In genomic region chr2:5258250-5258649, GRCm38 (mm10) we compare ENCODE assay signal across 27 mouse cellular contexts.
A peak's percentile ranks its signal among the peaks of the same experiment; 100 is the strongest.
DNase-seq lines count a peak whose midpoint lies in the region; ATAC-seq and TF ChIP-seq lines count a peak whose summit lies in the region.
"Had no signal": no experiment of that assay in that cellular context is flagged by ENCODE, and none has a peak within 500 bp of the region (broad histone marks: within the 10 kb centered on the region; RNA-seq: fewer than 3 reads in every experiment).

No protein-coding gene starts in this region.

- H3K27ac ChIP-seq in kidney, adult 2 months (ENCODE audit: insufficient read depth, low read depth, low read length) = peak overlapping the region; percentile 55; the same call in 1 of the 2 replicates
- H3K27ac ChIP-seq in intestine, embryonic 14.5 days (ENCODE audit: low read depth) = peak overlapping the region; percentile 40; the same call in 1 of the 2 replicates
- H3K27ac ChIP-seq in intestine, embryonic 16.5 days (ENCODE audit: low read length) = peak overlapping the region; percentile 68
- H3K27ac ChIP-seq: embryonic facial prominence, embryonic 13.5 days; embryonic facial prominence, embryonic 15.5 days; forebrain, embryonic 10.5 days; forebrain, embryonic 12.5 days had no signal

- no peak overlapping the region for H3K9ac ChIP-seq in intestine, embryonic 14.5 days (ENCODE audit: low read length)
- no peak overlapping the region for H3K9ac ChIP-seq in intestine, embryonic 16.5 days (ENCODE audit: low read depth, low read length)
- H3K9ac ChIP-seq: embryonic facial prominence, embryonic 13.5 days; embryonic facial prominence, embryonic 15.5 days; forebrain, embryonic 12.5 days had no signal

- no peaks in the 10 kb centered on the region for H3K36me3 ChIP-seq in kidney, adult 2 months (ENCODE audit: control insufficient read depth, insufficient read depth, low read length)
- no peaks in the 10 kb centered on the region for H3K36me3 ChIP-seq in intestine, embryonic 14.5 days (ENCODE audit: control insufficient read depth, insufficient read depth, low read length)
- no peaks in the 10 kb centered on the region for H3K36me3 ChIP-seq in intestine, embryonic 16.5 days (ENCODE audit: control insufficient read depth, insufficient read depth, low read length)
- H3K36me3 ChIP-seq: embryonic facial prominence, embryonic 13.5 days; embryonic facial prominence, embryonic 15.5 days; forebrain, embryonic 10.5 days; forebrain, embryonic 12.5 days; G1E had no signal

- peak; percentile 42 for DNase-seq in kidney, adult 2 months
- no peak for DNase-seq in kidney, postnatal 14 days
- DNase-seq in intestine, embryonic 14.5 days (ENCODE audit: low spot score) = peak; percentile 48
- DNase-seq in large intestine, adult 2 months (ENCODE audit: low read depth, low spot score) = peak; percentile 21
- DNase-seq in left cerebral cortex, adult 8-10 months (ENCODE audit: low spot score in 2 of 2) = no peak
- DNase-seq in thymus, postnatal 0 days (ENCODE audit: low spot score) = no peak
- DNase-seq: adrenal gland, adult 8-10 months; adrenal gland, postnatal 14 days; adrenal gland, postnatal 36 days; B cell, adult 2 months; cerebellum, adult 11-12 months; cerebellum, adult 2 months; cerebellum, adult 9-10 months; cerebellum, postnatal 10 days; cerebellum, postnatal 25 days had no signal

- no peak overlapping the region for H3K4me2 ChIP-seq in intestine, embryonic 14.5 days (ENCODE audit: low read length)
- no peak overlapping the region for H3K4me2 ChIP-seq in intestine, embryonic 16.5 days (ENCODE audit: low read depth, low read length)
- H3K4me2 ChIP-seq: embryonic facial prominence, embryonic 13.5 days; embryonic facial prominence, embryonic 15.5 days; forebrain, embryonic 12.5 days had no signal

- H3K4me3 ChIP-seq in kidney, adult 2 months (ENCODE audit: insufficient read depth, low read depth, low read length) = no peak overlapping the region
- no peak overlapping the region for H3K4me3 ChIP-seq in intestine, embryonic 14.5 days (ENCODE audit: low read depth, low read length)
- H3K4me3 ChIP-seq in intestine, embryonic 16.5 days (ENCODE audit: low read length) = no peak overlapping the region
- H3K4me3 ChIP-seq: embryonic facial prominence, embryonic 13.5 days; embryonic facial prominence, embryonic 15.5 days; erythroblast, embryonic 14.5 days; forebrain, embryonic 10.5 days; forebrain, embryonic 12.5 days had no signal

- no peaks in the 10 kb centered on the region for H3K27me3 ChIP-seq in kidney, adult 2 months (replicated peaks; ENCODE audit: control insufficient read depth, insufficient read depth, low read length)
- no peaks in the 10 kb centered on the region for H3K27me3 ChIP-seq in intestine, embryonic 14.5 days (replicated peaks; ENCODE audit: control insufficient read depth, insufficient read depth, low read length)
- H3K27me3 ChIP-seq in intestine, embryonic 16.5 days (replicated peaks; ENCODE audit: control insufficient read depth, insufficient read depth, low read length) = no peaks in the 10 kb centered on the region
- H3K27me3 ChIP-seq: CH12.LX; embryonic facial prominence, embryonic 13.5 days; embryonic facial prominence, embryonic 15.5 days; forebrain, embryonic 12.5 days; Patski had no signal

- no peaks in the 10 kb centered on the region for H3K9me3 ChIP-seq in intestine, embryonic 14.5 days (ENCODE audit: control insufficient read depth, low read length)
- no peaks in the 10 kb centered on the region for H3K9me3 ChIP-seq in intestine, embryonic 16.5 days (ENCODE audit: control insufficient read depth, low read length)
- H3K9me3 ChIP-seq: forebrain, embryonic 10.5 days; forebrain, embryonic 12.5 days; G1E had no signal

- 70% methylated on average over 3 of the region's 3 CpGs for WGBS in kidney, adult 2 months
- WGBS in intestine, embryonic 14.5 days = 63% methylated on average over 3 of the region's 3 CpGs
- WGBS in intestine, embryonic 16.5 days = 59% methylated on average over 3 of the region's 3 CpGs
- 39% methylated on average over 3 of the region's 3 CpGs for WGBS in large intestine, adult 2 months

- peak; percentile 74; the same call in 1 of the 2 replicates for ATAC-seq in intestine, embryonic 14.5 days (replicated peaks; ENCODE audit: low FRiP score, low TSS enrichment, low read depth)
- ATAC-seq in intestine, embryonic 16.5 days = peak; percentile 93
- ATAC-seq: activated CD4-positive, CD25-positive, alpha-beta regulatory T cell, adult 4 months; CD4-positive, CD25-positive, alpha-beta regulatory T cell, adult 4 months; forebrain, embryonic 14.5 days; Patski had no signal

- no peak for TF ChIP-seq POLR2A in kidney, adult 2 months (IDR thresholded peaks at IDR 0.05; ENCODE audit: low read depth, low read length)

- no peak for TF ChIP-seq CTCF in kidney, adult 2 months (conservative IDR thresholded peaks at IDR 0.05; ENCODE audit: insufficient read depth, insufficient read length, low read depth, low read length)

- H3K4me1 ChIP-seq in kidney, adult 2 months (ENCODE audit: control insufficient read depth, insufficient read depth, low read length) = no peaks in the 10 kb centered on the region
- H3K4me1 ChIP-seq in intestine, embryonic 14.5 days (replicated peaks; ENCODE audit: control insufficient read depth, insufficient read depth, low read length) = no peaks in the 10 kb centered on the region
- H3K4me1 ChIP-seq in intestine, embryonic 16.5 days (ENCODE audit: control insufficient read depth, insufficient read depth, low read length) = no peaks in the 10 kb centered on the region
- H3K4me1 ChIP-seq: embryonic facial prominence, embryonic 13.5 days; embryonic facial prominence, embryonic 15.5 days; forebrain, embryonic 10.5 days; forebrain, embryonic 12.5 days had no signal

Comparison
In these comparisons a context has a peak if more than half of its experiments do, and no peak if none do; other contexts are left out.
1. DNase-seq: peak in kidney, adult 2 months (single experiment), intestine, embryonic 14.5 days (single experiment) and large intestine, adult 2 months (single experiment); none in kidney, postnatal 14 days (single experiment), left cerebral cortex, adult 8-10 months (0 of 2) and thymus, postnatal 0 days (single experiment).
2. Peak in every context shown above with its lines, with median percentiles within 50 percentile points of each other: H3K27ac ChIP-seq.